Mouse (Mus musculus): ENCODE measurements around the gene Wdcp.
"Not testable (repeated sequence)": the region's sequence is repeated elsewhere in the genome, so short reads cannot be mapped to it uniquely, and the experiment has no call there.

Gene Wdcp

GRCm38 (mm10) chr12:4842890-4843597, at the start of gene Wdcp:
TSS of gene Wdcp (plus strand) at chr12:4843303.
- peak; percentile 93 for DNase-seq

DNA sequence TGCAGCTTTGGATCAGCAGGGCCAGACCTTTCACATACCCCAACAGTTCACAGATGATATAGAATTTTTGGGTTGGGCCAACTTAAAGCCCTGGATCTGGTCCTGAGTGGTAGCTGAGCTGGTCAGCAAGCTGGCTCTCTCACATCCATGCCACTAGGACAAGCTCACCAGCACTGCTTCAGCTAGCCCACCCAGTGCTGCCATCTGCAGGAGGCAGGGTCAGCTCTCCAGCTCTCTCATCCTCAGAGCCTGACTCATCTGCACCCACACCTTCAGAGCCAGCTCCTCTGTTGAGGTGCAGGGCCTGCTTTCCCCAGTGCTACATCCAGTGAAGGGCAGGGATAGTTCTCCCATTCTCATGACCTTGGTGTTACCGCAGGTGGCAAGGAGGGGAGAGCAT, 49.4 kb upstream of the Wdcp start:
- DNase-seq: no peak

DNA sequence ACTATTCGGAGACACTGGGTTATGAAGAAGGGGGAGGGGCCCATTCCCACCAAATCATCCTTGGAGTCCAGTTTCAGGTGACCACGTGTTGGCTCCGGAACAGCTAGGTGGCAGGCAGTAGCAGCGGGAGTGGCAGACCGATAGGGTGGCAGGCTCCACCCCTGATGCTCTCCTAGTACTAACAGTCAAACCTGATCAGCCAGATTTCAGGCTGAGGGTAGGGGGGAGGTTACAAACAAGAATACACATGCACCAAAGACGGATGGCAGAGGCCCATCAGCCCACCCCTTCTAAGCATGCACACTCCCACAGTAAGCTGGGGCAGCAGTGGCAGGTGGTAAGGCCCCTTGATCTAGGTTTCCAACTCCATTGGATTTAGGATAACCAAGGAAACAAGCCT, 45.6 kb upstream of the Wdcp start:
- DNase-seq: not testable (repeated sequence)

- DNase-seq: no peak
Observed at GRCm38 (mm10) chr12:4811036-4811435, 32.1 kb upstream of the Wdcp start.

DNA sequence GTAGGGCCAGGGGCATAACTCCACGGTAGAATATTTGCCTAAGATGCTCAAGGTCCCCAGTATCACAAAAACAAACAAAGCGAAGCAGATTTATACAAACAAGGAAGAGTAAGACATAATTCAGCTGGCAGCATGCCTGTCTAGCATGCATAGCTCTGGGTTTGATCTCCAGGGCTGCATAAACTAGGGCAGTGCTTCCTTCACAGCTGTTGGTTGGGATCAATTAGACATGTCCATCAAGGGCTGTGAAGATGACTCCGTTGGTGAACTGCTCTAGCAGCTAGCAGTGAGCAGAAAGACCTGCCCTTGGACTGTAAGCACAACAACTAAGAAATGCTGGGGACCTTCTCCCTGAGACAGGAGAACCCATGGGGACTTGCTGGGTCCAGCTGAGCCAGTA, 31.4 kb upstream of the Wdcp start:
- no peak for DNase-seq

GRCm38 (mm10) chr12:4813636-4814035, 29.5 kb upstream of the Wdcp start:
- DNase-seq: no peak

DNA sequence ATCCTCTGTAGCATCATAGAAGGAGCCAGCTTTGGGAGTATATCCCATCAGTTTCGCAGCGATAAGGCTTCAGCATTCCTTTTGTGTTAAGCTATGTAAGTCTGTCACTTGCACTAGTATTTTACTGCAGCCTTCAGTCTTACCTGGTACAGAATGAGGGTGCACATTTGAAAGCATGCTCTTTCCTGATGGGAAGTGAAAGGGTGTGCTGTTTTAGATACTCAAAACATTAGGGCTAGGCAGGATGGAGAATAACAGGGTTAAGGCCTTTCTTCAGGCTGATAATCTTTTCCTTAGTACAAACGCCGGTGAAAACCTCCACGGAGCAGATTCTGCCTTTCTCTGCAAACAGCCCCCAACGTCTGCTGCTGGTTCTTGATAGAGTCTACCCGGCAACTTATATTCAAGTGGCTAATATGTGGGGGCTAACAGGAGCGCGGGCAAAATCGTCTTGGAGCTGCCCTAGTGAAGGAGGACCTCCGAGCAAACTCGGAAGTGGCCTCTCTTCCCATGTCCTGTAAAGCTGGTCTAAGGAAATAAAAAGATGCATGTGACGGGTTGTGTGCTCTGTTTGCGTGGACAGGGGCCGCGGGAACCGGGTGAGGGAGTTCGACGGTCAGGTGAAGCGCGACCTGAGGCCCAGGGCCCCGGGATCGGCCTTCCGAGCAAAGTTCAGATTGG, 26.3 kb upstream of the Wdcp start:
- DNase-seq: no peak

DNA sequence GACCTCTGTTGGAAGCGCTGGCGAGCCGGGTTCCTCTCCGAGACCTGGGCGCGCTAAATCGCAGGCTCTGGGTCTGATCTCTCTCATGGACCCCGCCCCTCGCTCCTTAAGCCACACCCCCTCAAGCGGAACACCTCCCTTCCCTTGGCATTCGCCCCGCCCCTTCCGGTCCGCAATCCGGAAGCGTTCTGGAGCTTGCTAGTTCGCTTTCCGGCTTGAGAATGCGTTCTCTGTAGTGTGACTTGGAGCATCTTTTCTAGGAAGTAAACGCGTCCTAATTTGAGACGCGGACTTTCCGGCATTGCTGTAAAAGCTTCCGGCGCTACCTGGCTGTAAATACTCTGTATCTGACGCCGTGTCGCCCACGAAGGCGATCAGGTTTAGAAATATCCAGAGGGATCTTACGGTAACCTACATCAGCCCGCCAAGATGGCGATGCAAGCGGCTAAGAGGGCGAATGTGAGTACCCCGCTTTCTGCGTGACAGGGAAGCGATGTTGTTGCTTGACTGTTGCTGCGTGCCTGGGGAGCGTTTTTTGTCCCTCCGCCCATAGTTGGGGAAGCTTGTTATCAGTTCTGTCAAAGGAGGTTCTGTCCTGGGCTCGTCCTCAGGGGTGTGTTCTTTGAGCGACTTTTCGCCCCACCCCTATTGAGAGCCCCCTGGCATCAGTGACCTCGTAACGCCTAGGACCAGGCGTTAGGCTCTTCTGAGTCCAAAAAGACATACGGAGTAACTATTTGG, 25.6 kb upstream of the Wdcp start, which contains the start of gene Sf3b6:
Gene Sf3b6 (plus strand): TSS at position 184 of the 741 bp plus-strand sequence.
- DNase-seq: peak; percentile 99

DNA sequence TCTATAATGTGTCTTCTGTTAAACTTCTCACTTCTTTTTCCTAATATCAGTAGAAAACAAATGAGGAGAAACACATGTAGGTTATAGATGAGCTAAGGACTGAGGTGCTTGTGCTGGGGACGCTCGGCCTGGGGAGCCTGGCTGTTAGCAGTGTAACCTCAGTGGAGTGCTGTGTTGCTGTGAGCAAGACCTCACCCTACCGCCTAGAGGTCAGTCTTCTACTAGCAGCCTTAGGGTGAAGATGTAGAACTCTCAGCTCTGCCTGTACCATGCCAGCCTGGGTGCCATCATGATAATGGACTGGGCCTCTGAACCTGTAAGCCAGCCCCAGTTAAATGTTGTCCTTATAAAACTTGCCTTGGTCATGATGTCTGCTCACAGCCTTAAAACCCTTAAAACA, 15.8 kb upstream of the Wdcp start:
- DNase-seq: no peak

DNA sequence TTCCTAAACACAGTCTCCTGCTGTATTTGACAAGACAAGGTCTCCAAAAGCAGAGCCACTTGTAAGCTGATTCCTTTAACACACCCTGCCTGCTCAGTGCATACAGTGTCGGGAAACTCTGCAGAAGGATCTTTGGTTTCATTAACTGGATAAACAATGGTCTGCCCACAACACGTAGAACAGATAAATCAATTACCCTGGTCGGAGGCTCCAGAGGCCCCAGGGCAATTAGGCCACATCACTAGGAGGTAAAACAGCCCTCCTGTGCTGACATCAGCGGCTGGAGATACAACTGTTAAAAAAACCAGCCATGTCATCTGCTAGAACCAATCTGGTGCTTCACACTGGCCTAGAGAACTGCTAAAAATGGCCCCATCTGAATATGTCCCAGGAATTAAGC, 6.1 kb upstream of the Wdcp start:
- DNase-seq: no peak

- DNase-seq: no peak
Observed at GRCm38 (mm10) chr12:4840010-4840409, 3.1 kb upstream of the Wdcp start.

DNA sequence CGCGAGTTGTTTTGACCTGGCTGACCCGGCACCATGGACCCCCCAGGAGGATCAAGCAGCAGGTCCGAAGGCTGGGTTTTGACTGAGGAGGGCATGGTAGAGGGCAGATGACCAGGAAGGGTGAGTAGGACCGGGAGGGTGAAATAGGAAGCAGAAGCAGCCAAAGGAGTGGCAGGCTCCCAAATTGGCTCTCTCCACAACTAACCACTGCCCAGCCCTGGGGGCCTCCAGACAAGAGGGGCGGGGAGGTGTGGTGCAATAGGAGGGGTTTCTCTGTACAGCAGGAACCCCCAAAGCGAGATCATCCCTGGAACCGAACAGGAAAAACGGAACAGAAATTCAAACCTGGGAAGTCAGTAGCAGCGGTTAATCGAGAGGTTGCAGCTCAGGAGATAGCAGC, 2.4 kb upstream of the Wdcp start:
- DNase-seq: peak; percentile 47

- DNase-seq: peak; percentile 65
Observed at GRCm38 (mm10) chr12:4841392-4841887, 1.7 kb upstream of the Wdcp start, which contains the start of gene Fkbp1b. TSS of gene Fkbp1b (minus strand) at chr12:4841591.

DNA sequence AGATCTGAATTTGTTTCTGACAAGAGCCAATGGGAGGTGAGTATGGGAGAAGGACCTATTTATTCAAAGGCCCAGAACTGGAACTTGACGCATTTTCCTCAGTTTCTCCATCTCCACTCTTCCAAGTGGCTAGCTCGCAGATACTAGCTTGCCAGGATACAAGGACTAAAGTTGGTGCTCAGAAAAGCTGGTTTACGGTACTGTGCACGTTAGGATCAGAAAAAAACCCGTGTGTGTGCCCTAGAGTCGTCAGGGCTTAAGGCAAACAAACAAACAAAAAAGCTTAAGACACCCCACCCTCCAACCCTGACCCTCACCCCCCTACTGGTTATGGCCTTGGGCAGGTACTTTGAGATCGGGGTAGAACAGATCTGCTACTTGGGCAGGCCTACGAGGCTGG, 647 bp upstream of the Wdcp start:
- DNase-seq: peak; percentile 54

- DNase-seq: no peak
Observed at GRCm38 (mm10) chr12:4843741-4844140, 638 bp downstream of the Wdcp start.

- no peak for DNase-seq
Observed at GRCm38 (mm10) chr12:4856160-4856559, 13.1 kb downstream of the Wdcp start.

GRCm38 (mm10) chr12:4856834-4857233, 13.7 kb downstream of the Wdcp start:
- no peak for DNase-seq

DNA sequence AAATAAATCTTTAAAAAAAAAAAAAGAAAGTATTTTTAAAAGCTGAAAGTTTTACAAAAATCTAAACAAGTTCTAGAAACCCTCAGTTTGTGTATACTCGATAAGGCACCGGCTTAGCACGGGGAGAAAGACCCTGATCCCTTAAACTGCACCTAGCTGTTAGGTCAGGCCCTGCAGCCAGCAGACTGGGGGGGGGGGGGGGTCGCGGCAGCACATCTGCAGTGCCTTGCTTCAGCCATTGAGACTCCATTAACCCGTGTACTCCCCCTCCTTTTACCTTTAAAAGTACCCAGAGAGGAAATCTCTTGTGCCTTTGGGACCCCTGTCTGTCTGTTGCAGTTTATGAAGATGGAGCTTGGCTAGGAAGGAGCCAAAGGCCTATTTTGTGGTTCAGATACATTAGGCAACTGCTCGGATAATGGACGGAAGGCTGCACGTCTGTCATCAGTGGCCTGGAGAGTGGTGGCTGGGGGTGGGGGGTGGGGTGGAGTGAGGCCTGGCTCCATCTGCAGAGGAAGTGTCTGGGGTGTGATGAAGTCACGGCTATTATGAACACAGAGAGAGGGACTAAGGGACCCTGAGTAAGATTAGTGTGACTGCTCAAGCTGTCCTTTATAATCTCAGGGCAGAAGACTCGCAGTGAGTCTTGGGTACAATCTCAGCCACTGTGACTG, 16.3 kb downstream of the Wdcp start:
- no peak for DNase-seq

DNA sequence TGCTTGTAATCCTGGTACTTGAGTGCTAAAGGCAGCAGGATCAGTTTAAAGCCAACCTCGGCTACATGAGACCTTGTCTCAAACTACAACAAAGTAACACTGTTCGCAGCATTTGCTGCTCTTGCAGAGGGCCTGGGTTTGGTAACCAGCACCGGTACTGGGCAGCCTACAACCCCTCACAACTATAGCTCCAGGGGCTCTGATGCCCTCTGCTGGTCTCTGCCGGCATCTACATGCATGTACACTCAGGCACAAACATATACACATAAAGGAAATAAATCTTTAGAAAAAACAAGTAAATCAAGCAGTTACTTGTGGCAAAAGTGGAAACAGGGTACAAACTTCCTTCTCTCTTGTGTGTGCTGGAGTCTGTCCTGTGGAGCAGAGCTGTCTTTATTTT, 19.6 kb downstream of the Wdcp start:
- DNase-seq: no peak

DNA sequence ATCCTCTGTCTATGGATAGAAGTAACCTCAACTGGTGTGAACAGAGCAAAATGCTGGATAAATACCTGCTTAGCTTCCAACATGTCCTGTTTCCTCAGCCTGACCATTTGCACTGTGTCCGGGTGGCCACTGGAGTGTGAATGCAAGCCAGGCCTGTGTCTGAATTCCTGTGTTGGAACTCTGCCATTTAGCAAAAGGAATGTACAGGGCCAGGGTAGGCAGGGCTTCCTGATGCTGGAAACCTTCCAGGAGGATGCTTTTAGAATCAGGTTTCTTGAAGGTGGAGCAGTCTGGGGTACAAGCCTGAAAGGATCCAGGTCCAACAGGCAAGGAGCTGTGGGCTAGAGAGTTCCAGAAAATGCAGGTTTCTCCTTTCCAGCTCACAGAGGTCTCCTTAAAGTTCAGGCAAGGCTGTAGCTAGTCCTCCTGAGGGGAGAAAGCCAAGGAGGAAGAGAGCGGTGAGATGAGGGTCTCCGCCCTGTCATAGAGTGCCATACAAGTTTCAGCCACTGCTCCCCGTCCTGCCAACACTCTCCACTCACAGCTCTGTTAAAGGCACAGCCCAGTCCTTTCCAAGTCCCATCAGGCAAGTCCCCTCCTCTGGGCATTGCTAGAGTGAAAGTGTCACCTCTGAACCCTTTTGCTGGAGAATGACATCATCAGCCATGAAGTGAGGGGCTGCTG, 20.7 kb downstream of the Wdcp start:
- peak; percentile 61 for DNase-seq

DNA sequence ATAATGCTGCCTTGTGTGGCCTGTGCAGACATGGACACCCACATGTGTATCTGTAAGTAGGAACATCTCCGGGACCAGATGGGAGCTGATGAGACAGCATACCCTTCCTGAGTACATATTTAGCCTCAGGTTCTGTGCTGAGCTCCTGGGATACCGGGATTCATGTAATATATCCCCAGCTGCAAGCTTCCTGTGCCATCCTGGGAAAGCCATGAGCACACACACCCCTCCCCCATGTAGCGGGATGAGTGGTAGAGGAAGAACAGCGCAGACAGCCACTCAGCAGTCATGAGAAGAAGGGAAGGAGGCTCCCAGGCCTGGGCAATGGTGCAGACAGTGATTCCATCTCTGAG, 21.2 kb downstream of the Wdcp start:
- no peak for DNase-seq

GRCm38 (mm10) chr12:4868924-4869323, 25.8 kb downstream of the Wdcp start:
- no peak for DNase-seq

GRCm38 (mm10) chr12:4871260-4871659, 28.2 kb downstream of the Wdcp start:
- DNase-seq: no peak
